Mouse (Mus musculus): ENCODE data around the gene Metap1d.

DNA sequence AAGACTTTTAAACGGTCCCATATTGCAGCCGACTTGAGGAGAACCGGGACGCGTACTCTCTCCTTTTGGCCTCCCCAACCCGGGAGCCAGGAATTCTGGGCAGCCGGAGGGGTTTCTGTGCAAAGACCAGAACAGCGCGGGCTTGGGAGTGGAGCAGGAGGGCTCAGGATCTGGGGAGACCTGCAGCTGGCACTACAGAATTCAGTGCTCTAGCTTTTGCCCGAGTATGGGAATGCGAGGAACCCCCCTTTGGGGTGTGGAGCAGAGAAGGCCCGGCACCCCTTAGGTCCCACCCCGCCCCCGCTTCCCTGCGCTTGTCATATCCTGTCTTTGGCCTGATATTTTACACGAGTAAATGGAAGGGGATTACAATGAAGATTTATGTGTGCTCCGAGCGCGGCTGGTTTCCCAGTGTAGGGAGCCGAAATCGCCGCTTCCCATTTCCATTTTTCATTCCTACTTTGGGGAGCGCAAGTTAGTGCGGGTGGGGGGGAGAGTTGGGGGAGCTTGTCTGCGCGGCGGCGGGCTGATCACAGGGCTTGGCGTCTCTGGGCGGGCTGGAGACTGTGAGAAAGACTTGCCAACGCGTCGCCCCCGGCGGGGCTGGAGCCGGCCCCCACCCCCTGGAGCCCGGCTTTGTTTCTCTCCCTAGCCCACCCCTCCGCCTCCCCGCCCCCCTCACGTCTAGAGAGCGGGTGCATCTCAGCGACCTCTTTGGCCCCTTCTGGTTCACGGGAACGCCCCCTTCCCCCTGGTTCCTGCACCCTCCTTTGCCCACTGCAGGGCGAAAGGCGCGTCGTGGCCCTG lies 87.7 kb downstream of the Metap1d start:
- TF ChIP-seq MEF2A (IDR thresholded peaks at IDR 0.05; ENCODE audit: borderline replicate concordance, low read depth, low read length) (no peak), ETS1 (conservative IDR thresholded peaks at IDR 0.05; ENCODE audit: low read depth, low read length) (no peak), POLR2AphosphoS2 (IDR thresholded peaks at IDR 0.05; ENCODE audit: low read depth, low read length) (no peak)

Data from CH12.LX (cell line).